Mouse (Mus musculus) olfactory bulb, adult 2 months (tissue): ENCODE results near the gene Swt1. TPM values are rescaled to one million over a fixed set of nuclear protein-coding genes. Genes with fewer than 3 reads are reported as not detected.
"Not testable (repeated sequence)": the region's sequence is repeated elsewhere in the genome, so short reads cannot be mapped to it uniquely, and the experiment has no call there.

ENCODE experiments used
- H3K27ac ChIP-seq: fragments of 200-500 bp; 2 replicates; pipeline ENCODE4 v1.5.1; 2012; ENCODE audit warnings: low read depth, low read length; ENCODE audit not compliant: insufficient read depth
- H3K4me1 ChIP-seq: fragments of 200-500 bp; 2 replicates; pipeline ENCODE4 v1.6.1; 2012; ENCODE audit warnings: low read length; ENCODE audit not compliant: control insufficient read depth, insufficient read depth
- H3K4me3 ChIP-seq: fragments of 200-500 bp; 2 replicates; pipeline ENCODE4 v1.5.1; 2012; ENCODE audit warnings: mild to moderate bottlenecking, low read depth, low read length, moderate library complexity; ENCODE audit not compliant: insufficient read depth
- CTCF ChIP-seq: fragments of 200-500 bp; IDR thresholded peaks from 2 replicates; pipeline ENCODE4 v1.5.1; 2012; ENCODE audit warnings: low read depth, mild to moderate bottlenecking, low read length, moderate library complexity; ENCODE audit not compliant: insufficient read depth
- POLR2A ChIP-seq: fragments of 200-500 bp; IDR thresholded peaks from 2 replicates; pipeline ENCODE4 v1.6.1; 2012; ENCODE audit warnings: mild to moderate bottlenecking, low read depth, low read length, moderate library complexity; ENCODE audit not compliant: insufficient read depth
- WGBS: fragments of 180-500 bp; shearing (Covaris S2); methylation state at CpG from one replicate; pipeline ENCODE4 v1.1.7; 2018; 5-methylcytosine and 5-hydroxymethylcytosine counted together
- polyA plus RNA-seq: library from polyadenylated mRNA; stranded (reverse); fragments of >200 nt; gene quantifications from 2 replicates; pipeline ENCODE4 v1.2.4, GENCODE M21; 2012; ENCODE audit warnings: low replicate concordance; ENCODE audit not compliant: missing spikeins, insufficient read depth, insufficient read length

Swt1 gene
- polyA plus RNA-seq: not detected in 2 replicates

DNA sequence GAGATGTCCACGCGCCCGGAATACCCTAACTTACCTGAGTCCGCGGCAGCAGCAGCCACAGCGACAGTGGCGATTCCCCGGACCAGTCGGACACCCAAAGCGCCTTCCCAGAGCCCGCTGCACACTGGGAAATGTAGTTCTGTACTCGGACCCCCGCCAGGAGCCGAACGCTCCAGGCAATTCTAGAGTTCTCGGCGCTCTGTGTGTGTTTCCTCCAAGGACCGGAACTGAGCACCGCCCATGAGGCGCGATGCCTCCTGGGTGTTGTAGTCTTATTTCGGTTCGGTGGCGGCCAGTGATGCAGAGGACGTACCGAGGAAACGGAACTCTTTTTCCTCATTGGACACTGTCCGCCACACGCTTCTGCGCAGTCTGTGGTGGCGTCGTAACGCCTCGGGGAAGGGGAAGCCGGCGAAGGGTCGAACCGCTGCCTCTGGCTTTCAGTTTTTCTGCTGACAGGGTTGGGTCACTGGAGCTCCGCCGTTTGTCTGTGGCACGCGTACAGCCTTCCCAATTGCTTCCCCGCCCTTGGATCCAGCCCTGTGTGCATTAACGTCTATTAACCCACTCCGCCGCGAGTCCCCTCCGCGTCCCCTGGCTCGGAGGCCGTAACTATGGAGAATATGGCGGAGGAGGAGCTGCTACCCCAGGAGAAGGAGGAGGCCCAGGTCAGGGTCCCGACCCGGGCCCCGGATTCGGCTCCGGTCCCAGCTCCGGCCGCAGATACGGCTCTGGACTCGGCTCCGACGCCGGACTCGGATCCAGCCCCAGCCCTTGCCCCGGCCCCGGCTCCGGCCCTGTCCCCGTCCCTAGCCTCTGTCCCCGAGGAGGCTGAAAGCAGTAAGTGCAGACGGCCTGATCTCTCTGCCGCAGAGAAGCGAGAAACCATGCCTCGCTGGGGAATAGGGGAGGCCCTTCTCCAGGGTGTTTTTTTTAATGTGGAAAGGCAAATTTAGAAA lies at the start of gene Swt1, which contains the start of gene Trmt1l:
Swt1 (minus strand) TSS at position 193 of the 959 bp plus-strand sequence.
Trmt1l (plus strand) TSS at position 280 of the 959 bp plus-strand sequence.
- no peaks in the 10 kb centered on the region for H3K4me1 ChIP-seq
- peak within 1 kb of the TSS; percentile 85 for H3K4me3 ChIP-seq
- H3K27ac ChIP-seq: peak within 1 kb of the TSS; percentile 90
- under 1% methylated on average over 74 of the region's 74 CpGs for WGBS
- TF ChIP-seq POLR2A (peak; percentile 94), CTCF (no peak)

DNA sequence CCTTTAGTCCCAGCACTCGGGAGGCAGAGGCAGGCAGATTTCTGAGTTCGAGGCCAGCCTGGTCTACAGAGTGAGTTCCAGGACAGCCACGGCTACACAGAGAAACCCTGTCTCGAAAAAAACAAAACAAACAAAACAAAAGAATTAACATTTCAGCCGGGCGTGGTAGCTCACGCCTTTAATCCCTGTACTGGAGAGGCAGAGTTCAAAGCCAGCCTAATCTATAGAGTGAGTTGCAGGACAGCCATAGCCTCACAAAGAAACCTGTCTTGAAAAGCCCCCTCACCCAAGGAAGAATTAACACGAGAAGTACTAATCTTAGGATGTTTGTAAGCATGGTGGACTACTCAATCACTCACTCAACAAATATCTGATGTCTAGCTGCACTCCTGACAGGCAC lies 44.1 kb upstream of the Swt1 start:
- not testable (repeated sequence) for H3K27ac ChIP-seq, H3K4me3 ChIP-seq, H3K4me1 ChIP-seq
- WGBS: 91% methylated on average over 8 of the region's 8 CpGs

DNA sequence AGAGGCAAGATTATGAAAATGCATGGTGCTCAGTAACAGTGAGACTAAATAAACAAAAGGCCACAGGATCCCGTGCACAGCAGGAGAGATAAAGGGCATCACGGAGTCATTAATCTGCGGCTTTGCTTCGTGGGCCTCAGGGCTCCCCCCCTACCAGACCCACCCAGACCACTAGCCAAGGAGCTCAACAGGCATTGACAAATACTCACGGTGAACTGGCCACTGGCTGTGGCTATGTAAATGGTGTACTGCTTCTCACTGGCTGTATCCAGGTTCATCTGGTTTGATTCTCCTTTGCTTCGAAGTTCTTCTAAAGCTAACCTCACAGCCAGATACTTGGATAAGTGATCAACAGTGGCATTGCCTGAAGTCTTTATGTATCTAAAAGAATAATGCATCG lies 43.2 kb upstream of the Swt1 start:
- no peak overlapping the region for H3K27ac ChIP-seq
- no peak for TF ChIP-seq POLR2A
- no peak for TF ChIP-seq CTCF
- WGBS: 63% methylated on average over 7 of the region's 7 CpGs

DNA sequence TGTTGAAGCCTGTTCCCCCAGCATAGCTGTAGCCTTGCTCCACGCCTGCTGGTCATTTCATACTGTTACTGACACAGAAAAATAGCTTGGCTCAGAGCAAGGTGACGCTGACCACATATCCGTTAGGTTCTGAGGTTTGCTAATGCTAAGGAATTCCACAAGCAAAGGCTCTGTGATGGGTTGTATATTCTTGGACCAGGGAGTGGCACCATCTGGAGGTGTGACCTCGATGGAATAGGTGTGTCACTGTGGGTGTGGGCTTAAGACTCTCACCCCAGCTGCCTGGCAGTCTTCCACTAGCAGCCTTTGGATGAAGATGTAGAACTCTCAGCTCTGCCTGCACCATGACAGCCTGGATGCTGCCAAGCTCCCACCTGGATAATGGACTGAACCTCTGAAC lies 38.3 kb upstream of the Swt1 start:
- TF ChIP-seq CTCF: no peak
- TF ChIP-seq POLR2A: no peak
- no peak overlapping the region for H3K4me3 ChIP-seq
- H3K27ac ChIP-seq: no peak overlapping the region
- 88% methylated on average over 4 of the region's 4 CpGs for WGBS
- H3K4me1 ChIP-seq: no peaks in the 10 kb centered on the region

More for the DNA sequence above, 43.2 kb upstream of the Swt1 start:
- no peaks in the 10 kb centered on the region for H3K4me1 ChIP-seq
- no peak overlapping the region for H3K4me3 ChIP-seq

DNA sequence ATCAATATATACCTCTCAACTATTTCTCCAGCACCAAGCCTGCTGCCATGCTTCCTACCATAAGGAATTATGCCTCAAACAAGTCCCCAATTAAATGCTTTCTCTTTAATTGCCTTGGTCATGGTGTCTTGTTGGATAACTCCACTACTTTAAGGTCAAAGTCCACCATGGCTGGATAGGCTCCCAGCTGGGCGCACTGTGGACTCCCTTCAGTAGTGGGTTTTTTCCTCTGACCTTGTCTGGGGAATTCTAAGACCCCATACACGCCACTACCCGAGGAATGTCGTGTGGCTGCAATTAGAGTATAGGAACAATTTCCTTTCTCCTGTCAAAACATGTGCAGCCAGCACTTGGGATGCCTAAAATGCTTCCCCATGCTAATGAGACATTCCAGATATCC lies 36.7 kb upstream of the Swt1 start:
- no peak overlapping the region for H3K4me3 ChIP-seq
- no peak for TF ChIP-seq POLR2A
- TF ChIP-seq CTCF: no peak
- H3K4me1 ChIP-seq: no peaks in the 10 kb centered on the region
- WGBS: 56% methylated on average over 4 of the region's 4 CpGs
- no peak overlapping the region for H3K27ac ChIP-seq

DNA sequence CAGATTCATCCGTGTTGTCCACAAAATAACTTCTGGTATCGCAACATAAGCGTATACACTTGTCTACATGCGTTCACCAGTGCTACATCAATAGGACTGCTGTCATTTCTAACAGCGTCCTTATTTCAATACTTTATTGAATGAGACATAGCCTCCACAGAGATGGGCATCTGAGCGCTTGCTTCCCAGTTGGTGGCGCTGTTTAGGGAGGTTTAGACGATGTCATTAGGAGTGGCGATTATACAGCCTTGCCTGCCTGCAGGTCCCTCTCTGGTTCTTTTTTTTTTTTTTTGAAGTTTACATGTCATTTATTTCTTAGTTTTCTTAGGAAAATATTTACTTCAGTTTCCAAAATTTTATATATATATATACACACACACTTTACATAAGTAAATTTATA lies 33.0 kb upstream of the Swt1 start:
- WGBS: 85% methylated on average over 9 of the region's 9 CpGs
- no peak overlapping the region for H3K27ac ChIP-seq
- TF ChIP-seq POLR2A (no peak), CTCF (no peak)
- H3K4me3 ChIP-seq: no peak overlapping the region
- H3K4me1 ChIP-seq: no peaks in the 10 kb centered on the region

DNA sequence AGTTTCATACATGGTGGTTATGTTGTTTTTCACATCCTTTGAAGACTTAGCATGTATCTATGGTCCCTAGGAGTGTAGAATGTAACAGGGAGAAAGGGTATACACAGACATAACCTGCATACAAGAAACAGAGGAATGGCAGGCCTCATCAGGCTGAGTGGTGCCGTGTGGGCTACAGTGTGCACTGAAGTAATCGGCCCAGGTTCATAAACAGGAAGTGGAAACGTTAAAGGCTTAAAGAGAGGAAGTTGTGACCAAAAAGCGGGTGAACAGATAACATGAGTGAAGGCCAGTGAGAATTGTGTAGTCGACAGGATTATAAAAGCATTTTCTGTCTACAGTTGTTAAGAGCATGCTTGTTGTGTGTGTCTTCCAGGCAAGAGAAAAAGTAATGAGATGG lies 28.8 kb upstream of the Swt1 start:
- WGBS: 85% methylated on average over 5 of the region's 5 CpGs
- Histone ChIP-seq H3K4me1 (no peaks in the 10 kb centered on the region), H3K4me3 (no peak overlapping the region), H3K27ac (no peak overlapping the region)
- no peak for TF ChIP-seq CTCF
- TF ChIP-seq POLR2A: no peak

DNA sequence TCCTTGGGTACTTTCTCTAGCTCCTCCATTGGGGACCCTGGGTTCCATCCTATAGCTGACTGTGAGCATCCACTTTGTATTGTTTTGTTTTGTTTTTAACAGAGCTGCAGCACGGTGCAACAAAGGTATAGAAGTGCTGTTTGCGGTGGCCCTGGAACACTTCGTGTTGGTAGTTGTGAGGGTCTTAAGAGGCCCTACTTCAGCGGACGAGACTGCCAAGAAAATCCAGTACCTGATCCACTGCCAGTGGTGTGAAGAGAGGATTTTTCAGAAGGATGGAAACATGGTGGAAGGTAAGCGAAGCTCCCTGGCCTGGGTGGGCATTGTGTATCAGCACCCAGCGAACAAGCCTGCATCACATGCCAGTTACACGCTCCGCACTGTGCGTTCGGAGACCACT lies 23.7 kb upstream of the Swt1 start:
- Histone ChIP-seq H3K27ac (no peak overlapping the region), H3K4me1 (no peaks in the 10 kb centered on the region), H3K4me3 (no peak overlapping the region)
- TF ChIP-seq POLR2A (no peak), CTCF (no peak)
- WGBS: 95% methylated on average over 11 of the region's 11 CpGs

DNA sequence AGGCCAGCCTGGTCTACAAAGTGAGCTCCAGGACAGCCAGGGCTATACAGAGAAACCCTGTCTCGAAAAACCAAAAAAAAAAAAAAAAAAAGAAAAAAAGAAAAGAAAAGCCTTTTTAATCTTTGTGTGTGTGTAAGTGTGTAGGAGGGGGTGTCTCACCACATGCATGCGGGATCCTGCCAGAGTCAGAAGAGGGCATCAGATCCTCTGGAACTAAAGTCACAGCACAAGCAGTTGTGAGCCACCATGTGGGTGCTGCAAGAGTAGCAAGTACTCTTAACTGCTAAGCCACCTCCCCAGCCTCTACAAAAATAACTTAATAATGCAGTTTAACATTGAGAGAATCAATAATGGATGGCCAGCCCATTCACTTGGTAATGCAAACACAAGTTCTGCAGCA lies 22.6 kb upstream of the Swt1 start:
- WGBS: 52% methylated on average over 2 of the region's 2 CpGs
- no peak overlapping the region for H3K27ac ChIP-seq
- no peaks in the 10 kb centered on the region for H3K4me1 ChIP-seq
- no peak for TF ChIP-seq POLR2A
- no peak overlapping the region for H3K4me3 ChIP-seq
